Mouse (Mus musculus): ENCODE results near the gene Hsp90aa1. TPM values are rescaled to one million over a fixed set of nuclear protein-coding genes. Genes with fewer than 3 reads are reported as not detected.
"Not testable (repeated sequence)": the region's sequence is repeated elsewhere in the genome, so short reads cannot be mapped to it uniquely, and the experiment has no call there.

The Hsp90aa1 gene
- 100 to 1,000 TPM; 136 to 207 TPM for total RNA-seq (2021)

DNA sequence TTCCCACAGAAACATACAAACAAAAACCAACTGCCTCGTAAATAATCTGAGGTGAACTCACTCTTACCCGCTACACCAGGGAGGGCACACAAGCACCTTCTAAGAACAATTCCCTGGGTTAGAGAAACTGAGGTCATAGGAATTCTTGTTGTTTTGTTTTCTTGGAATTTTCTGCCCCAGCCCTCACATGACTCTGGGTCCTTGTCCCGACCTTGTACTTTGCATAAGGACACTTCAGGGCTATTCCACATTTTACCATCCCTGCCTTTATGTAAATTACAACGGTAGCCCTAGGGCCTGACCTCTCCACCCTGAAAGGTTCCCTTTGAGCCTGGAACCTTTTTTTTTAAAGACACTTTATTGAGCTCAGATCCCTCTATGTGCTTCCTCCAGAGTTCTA lies at the start of gene Hsp90aa1:
Hsp90aa1 (minus strand) TSS at position 173 of the 400 bp plus-strand sequence.
- DNase-seq (ENCODE audit: low spot score), result no peak
- intact Hi-C loops (cut with DNase I), result loop anchor here (2.0 to 10.0 kb wide), 3 partner anchors 102 to 248 kb away; partner anchors contain the start of genes Dync1h1 and Mok

DNA sequence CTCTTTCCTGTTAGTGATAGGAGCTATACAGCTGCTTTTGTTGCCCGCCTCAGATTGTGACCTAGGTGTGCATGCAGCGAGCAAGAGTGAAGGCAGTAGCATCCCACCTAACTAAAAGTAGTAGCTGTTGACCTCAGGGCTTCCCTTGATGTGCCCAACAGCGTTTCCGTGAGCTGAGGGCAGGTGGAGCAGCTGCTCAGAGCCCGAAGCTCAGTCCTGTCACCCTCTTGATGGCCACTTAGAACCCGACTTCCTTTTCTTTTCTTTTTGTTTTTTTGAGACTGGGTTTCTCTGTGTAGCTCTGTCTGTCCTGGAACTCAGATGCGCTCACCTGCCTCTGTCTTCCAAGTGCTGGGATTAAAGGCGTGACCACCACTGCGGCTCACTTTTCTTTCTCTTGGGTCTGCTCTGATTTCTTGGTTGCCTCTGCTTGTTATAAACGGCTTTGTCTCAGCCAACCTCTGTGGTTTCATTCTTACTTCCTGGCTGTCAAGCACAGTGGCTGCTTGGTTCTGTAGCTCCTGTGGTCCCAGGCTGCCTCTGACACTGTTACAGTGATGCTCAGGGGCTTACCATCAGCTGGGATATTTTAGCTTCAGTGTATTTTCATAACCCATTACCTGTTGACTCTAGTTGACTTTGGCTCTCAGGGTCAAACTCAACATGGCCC lies 48.4 kb upstream of the Hsp90aa1 start:
- no peak for DNase-seq (ENCODE audit: low spot score)
- intact Hi-C loops (cut with DNase I), result no loop called here

DNA sequence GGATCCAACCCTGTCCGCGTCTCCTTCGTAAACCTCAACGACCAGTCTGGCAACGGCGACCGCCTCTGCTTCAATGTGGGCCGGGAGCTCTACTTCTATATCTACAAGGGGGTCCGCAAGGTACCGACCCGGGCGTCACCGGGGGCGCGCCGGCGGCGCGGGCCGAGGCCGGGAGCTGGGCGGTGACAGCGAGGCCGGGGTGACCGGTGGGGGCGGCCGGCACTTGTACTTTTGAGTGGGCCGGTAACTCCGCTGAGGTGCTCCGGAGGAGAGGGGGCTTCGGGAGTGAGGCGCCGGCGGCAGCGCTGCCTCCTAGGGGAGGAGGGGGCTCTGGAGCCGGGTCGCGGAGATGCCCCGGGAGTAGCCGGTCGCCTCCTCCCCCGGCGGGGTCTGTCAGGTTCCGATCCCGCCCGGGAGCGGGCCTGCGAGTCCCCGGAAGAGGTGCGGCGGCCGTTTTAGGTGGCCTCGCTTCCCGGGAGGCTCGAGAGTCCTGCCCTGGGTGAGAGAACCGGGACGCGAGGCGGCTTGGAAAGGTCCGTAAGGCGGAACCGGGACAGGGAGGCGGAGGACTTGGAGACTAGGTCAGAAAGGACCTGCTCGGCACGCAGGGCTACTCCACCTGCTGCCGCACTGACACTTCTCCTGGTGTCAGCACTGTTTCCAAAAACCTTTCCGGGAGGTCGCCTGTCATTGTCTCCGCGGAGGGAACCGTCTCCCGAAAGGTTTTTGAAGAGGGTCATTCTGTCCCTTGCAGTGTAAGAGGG lies 35.8 kb upstream of the Hsp90aa1 start:
- intact Hi-C loops (cut with DNase I), result loop anchor here (5.0 kb wide), 1 partner anchor 104 kb away; the partner anchor contains the start of gene Mok
- DNase-seq (ENCODE audit: low spot score), result no peak

DNA sequence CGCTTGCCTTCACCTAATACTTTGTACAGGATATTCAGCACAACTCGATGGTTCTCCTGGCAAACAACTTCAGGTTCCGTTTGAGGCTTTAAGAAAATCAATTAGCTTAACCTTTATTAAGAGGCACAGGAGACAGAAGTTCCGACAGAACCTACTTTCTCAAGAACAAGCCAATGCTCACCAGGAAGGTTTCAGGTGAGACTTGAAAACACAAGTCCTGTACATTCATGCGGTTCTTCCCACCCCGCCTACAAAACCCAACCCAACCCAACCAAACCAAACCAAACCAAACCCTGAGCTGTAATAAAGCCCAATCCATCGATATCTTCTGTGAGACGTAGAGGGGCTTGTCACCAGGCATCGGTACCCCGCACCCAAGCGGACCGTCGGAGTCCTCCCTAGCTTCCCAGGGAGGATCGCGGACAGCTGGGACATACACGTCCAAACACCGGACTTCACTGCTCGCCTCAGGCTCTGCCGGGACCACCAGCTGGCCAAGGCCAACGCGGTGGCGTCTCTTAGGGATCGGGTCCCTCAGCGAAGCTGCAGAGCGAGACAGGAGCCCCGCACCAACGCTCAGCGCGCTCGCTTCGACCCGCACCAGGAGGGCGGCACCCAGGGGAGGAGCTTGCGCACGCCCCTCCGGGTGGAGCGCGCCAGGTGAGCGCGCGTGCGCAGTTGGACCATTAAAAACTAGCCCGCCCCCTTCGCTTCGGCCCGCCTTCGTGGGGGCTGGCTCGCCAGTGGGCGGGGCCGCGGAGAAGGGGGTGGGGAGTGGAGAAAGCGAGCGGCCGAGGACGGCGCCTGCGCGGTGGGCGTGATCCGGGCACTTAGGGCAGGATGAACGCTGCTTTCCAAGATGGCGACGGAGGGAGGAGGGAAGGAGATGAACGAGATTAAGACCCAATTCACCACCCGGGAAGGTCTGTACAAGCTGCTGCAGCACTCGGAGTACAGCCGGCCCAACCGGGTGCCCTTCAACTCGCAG lies 34.9 kb upstream of the Hsp90aa1 start, which contains the start of gene Wdr20:
Wdr20 (plus strand) TSS at position 775 of the 988 bp plus-strand sequence.
- intact Hi-C loops (cut with DNase I), result loop anchor here (5.0 kb wide), 1 partner anchor 105 kb away; the partner anchor contains the start of gene Mok
- peak; percentile 94 for DNase-seq (ENCODE audit: low spot score)

DNA sequence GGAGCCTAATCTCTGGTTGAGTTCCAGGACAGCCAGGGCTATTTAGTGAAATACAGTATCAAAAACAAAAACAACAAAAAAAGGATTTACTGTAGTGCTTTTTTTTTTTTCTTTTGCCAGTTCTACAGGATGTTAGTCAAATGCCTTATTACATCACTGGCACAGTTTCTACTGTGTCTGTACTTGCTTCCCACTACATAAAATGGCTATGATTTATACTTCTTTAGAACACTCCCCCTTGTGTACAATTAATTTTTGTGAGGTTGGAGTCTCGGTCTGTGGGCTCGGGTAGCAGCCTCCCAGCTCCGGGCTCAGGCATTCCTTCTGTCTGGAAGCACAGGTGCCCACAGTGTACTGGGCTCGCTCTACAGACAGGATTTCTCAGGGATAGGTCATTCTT lies 34.1 kb upstream of the Hsp90aa1 start:
- intact Hi-C loops (cut with DNase I), result loop anchor here (5.0 kb wide), 1 partner anchor 106 kb away; the partner anchor contains the start of gene Mok

DNA sequence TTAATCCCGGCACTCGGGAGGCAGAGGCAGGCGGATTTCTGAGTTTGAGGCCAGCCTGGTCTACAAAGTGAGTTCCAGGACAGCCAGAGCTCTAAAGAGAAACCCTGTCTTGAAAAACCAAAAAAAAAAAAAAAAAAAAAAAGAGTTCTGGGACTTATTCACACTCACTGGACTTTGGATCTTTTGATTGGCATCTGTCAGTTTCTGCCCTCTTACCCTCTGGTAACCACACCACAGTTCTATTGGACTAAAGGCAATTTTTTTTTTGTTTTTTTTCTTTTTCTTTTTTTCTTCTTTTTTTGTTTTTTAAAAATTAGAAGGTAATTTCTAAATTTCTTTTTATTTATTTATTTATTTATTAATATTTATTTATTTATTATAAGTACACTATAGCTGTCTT lies 30.7 kb upstream of the Hsp90aa1 start:
- DNase-seq (ENCODE audit: low spot score); intact Hi-C loops (cut with DNase I): not testable (repeated sequence)

More for the DNA sequence above, 34.1 kb upstream of the Hsp90aa1 start:
- no peak for DNase-seq (ENCODE audit: low spot score)

DNA sequence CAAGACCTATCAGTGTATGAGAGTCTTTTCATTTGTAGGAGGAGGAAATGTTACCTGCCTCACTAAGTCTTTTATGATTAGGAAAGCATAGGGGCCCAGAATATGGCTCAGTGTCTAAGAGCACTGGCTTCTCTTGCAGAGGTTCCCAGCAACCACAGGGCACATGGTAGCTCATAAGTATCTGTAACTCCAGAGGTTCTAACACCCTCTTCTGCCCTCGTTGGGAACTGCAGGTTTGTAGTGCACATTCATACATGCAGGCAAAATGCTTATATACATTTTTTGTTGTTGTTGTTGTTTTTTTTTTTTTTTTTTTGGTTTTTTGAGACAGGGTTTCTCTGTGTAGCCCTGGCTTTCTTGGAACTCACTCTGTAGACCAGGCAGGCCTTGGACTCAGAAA lies 23.9 kb upstream of the Hsp90aa1 start:
- no peak for DNase-seq (ENCODE audit: low spot score)
- intact Hi-C loops (cut with DNase I), result no loop called here

DNA sequence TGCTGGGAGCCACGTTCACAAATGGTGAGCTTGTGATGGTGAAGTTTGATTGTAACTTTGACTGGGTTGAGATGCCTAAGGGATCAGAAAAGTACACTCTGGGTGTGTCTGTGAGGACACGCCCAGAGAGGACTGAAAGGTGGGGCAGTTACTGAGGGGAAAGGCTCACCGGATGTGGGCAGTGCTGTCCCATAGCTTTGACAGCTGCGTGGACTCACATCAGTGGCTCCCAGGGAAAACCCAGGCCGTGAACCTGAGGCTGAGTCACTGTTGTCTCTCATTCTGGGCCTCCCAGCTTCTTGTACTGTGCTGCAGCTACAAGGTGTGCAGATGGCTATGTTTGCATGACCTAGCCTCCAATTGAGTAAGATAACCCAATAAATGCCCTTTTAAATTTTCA lies 23.0 kb upstream of the Hsp90aa1 start:
- intact Hi-C loops (cut with DNase I), result no loop called here
- DNase-seq (ENCODE audit: low spot score), result no peak

DNA sequence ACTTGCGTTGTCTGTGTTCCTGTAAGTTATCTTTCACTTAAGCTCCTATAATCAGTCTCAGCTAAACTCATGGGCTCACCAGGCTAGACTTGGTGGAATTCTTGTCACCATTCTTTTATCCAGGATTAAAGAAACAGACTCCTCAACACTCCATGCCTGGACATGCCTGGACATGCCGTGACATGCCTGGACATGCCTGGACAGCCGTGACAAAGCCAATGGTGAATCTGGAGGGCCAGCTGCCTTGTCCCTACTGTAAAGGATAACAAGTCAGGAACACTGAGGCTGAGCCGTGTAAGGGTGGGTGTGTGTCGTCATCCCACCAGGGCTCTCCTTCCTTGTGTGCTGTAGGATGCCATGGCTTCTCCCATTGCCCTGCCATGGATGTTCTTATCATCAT lies 22.5 kb upstream of the Hsp90aa1 start:
- DNase-seq (ENCODE audit: low spot score), result no peak
- intact Hi-C loops (cut with DNase I), result no loop called here

DNA sequence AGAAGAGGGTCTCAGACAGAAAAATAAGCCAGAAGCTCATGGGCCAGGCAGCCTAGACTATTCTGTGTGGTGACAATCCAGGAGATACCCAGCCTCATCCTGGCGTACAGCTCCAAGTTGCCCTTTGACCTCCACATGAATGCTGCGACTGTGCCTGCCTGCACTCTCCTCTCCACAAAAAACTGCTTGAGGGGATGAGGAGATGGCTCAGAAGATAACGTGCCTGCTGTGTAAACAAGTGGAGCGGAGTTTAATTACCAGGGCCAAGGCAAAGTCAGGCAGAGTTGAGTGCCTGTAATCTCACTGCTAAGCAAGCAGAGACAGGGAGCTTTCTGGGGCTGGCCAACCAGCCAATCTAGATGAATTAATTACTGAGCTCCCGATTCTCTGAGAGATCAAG lies 13.5 kb upstream of the Hsp90aa1 start:
- intact Hi-C loops (cut with DNase I), result no loop called here
- no peak for DNase-seq (ENCODE audit: low spot score)

DNA sequence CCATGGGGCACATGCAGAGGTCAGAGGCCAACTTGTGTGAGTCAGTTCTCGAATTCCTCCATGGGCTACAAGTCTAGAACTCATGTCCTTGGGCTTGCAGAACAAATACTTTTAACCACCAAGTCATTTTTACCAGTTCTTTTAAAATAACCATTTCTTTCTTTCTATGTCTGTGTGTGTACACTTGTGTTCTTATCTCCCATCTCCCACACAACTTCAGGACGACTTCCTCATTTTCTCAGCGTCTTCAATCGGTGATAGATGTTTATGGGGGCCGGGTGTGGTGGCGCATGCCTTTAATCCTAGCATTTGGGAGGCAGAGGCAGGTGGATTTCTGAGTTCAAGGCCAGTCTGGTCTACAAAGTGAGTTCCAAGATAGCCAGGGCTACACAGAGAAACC lies 11.7 kb upstream of the Hsp90aa1 start:
- DNase-seq (ENCODE audit: low spot score), result no peak
- intact Hi-C loops (cut with DNase I), result no loop called here

DNA sequence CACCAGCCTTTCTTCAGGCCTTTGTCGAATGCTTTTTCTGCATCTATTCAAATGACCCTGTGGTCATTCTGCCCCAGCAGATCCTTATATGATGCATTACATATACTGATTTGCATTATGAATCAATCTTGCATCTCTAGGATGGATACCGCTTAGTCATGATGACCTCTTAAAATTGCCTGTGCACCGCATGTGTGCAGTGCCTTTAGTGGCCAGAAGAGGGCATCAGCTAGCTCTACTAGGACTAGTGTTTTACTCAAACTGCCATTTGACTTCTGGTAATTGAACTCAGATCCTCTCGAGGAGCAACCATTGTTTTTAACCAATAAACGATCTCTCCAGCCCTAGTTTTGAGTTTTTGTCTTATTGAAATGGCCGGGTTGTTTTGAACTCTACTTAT lies 11.3 kb upstream of the Hsp90aa1 start:
- intact Hi-C loops (cut with DNase I), result no loop called here
- DNase-seq (ENCODE audit: low spot score), result no peak

DNA sequence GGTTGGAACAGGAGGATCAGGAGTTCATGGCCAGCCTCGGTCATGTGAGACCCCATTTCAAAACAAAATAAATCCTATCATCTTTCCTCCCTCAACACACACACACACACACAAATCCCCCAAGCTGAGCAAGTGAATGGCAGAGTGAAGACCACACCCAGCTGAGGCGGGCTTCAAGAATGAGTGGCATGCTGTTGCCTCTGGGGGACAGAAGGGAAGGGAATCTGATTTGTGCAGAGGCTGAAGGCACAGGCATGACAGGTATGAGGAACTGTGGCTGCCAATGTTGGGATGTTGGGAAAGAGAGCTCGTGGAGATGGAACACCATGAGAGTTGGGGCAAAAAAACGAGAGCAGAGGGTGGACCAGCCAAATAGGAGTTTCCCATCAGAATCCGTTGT lies 8.7 kb upstream of the Hsp90aa1 start:
- no peak for DNase-seq (ENCODE audit: low spot score)
- intact Hi-C loops (cut with DNase I), result no loop called here

DNA sequence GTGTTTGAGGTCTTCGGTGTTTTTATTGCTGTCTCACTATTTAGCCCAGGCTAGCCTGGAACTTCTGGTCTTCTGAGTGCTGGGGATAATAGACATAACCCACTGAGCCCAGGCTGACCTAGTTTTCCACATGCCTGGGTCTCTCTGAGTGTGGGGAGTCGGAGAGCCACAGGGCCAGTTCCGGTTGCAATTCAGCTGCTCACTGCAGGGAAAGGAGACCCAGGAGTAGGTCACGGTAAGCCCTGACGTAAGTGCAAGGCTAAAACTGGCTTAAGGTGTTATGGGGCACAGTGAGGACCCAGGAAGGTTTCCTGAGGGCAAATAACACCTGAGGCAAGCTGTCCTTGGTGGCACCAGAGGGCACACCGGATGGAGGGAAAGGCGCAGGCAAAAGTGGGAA lies 4.9 kb upstream of the Hsp90aa1 start:
- no peak for DNase-seq (ENCODE audit: low spot score)
- intact Hi-C loops (cut with DNase I), result loop anchor here (10.0 kb wide), 1 partner anchor 253 kb away; no protein-coding TSS in a partner anchor

DNA sequence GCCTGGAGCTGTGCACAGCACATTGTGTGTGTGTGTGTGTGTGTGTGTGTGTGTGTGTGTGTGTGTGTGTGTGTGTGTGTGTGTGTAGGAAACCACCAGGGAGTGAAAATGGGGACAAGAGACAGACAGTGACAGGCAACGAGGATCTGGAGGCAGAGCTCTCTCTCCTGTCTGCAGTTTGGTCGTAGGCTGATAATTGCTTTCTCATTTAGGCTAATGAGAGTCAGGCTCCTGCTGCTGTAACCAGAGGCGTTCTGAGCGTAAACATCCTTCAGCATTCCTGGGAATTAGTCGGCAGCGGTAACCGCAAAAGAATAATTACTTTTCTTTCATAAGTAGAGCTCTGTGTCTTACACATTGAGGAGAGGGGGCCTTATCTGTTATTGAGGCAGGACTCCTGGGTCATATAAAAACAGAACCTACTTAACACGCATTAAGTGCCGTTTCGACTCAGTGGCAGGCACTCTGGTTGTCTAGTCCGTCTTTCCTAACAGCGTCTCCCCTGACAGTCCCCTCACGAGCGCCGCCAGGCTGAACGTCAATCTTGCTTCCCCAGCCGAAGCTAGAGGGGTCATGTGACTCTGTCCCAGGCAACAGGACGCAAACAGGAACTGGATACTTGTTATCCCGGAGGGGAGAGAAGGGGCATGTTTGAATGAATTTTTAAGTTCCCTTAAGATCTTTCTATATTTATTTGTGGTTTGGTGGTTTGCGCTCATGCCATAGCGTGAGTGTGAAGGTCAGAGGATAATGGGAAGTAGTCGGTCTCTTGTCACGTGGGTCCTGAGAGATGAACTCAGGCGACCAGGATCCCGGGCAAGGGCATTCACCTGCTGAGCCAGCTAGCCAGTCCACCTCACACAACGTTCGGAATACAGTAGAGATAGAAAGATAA lies 4.1 kb upstream of the Hsp90aa1 start:
- intact Hi-C loops (cut with DNase I), result loop anchor here (10.0 kb wide), 1 partner anchor 252 kb away; no protein-coding TSS in a partner anchor
- peak; percentile 26 for DNase-seq (ENCODE audit: low spot score)

DNA sequence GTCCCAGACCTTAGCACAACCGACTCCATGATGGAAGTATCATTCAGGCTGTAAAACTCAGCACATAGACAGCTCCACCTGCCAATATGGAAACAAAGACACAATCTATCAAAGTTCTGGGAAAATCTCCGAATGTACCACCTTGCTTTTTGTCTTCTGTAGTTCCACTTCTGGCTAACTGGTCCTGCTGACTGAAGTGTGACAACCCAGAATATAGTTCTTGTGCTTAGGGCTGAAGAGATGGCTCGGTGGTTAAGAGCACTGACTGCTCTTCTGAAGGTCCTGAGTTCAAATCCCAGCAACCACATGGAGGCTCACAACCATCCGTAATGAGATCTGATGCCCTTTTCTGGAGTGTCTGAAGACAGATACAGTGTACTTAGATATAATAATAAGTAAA lies 2.9 kb upstream of the Hsp90aa1 start:
- DNase-seq (ENCODE audit: low spot score), result not testable (repeated sequence)
- intact Hi-C loops (cut with DNase I), result loop anchor here (10.0 kb wide), 1 partner anchor 251 kb away; no protein-coding TSS in a partner anchor

DNA sequence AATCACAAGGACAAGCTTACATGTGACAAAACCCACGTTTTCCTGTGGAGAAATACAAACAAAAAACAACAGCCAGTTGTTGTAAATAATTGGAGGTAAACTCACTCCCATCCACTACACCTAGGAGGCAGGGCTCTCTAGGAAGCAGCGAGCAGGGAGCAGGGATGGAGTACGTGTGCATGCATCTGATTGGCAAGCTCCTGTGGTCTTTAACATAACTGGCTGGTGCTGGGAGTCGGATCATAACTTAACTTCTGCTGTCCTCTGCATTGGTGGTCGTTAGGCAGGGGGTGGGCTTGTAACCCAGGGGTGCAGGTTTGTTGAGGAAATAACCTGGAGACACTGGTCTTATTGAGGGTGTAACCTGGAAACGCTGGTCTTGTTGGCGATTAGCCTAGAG lies 1.2 kb upstream of the Hsp90aa1 start:
- DNase-seq (ENCODE audit: low spot score), result no peak
- intact Hi-C loops (cut with DNase I), result loop anchor here (1.0 to 10.0 kb wide), 4 partner anchors 103 to 284 kb away; partner anchors contain the start of genes Dync1h1 and Mok

DNA sequence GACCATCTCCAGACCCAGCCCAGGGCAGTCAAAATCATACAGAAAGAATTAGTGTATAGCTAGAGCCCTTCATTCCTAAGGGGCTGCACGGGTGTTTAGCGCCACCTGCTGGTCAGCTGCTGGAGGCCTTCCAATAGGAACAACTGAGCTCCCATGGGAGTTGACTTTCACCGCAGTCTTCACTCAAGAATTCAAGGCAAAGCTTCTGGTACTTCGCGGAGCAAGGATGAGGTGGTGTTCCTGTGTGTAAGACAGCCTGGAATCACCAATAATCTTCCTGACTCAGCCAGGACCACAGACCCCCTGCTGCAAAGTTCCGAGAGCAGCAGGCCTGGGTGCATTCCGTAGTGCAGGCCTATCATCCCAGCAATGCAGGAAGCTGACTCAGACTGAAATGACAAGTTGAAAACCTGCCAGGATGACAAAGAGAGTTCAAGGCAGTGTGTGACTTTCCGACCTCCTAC lies 512 bp upstream of the Hsp90aa1 start:
- intact Hi-C loops (cut with DNase I), result loop anchor here (1.0 to 10.0 kb wide), 4 partner anchors 102 to 284 kb away; partner anchors contain the start of genes Dync1h1 and Mok
- peak; percentile 65 for DNase-seq (ENCODE audit: low spot score)

Data from heart, postnatal 25 days (tissue).